Mouse (Mus musculus) erythroblast, adult 5-6 weeks (primary cell): Measurements from ENCODE around the gene Lrp8. TPM values are rescaled to one million over a fixed set of nuclear protein-coding genes. Genes with fewer than 3 reads are reported as not detected.

Experiments used
- ATAC-seq: replicated peaks from 2 replicates; pipeline ENCODE4 v1.8.0; 2016; ENCODE audit warnings: moderate number of reproducible peaks, mild to moderate bottlenecking, moderate TSS enrichment, inconsistent platforms; ENCODE audit not compliant: poor library complexity, low FRiP score, severe bottlenecking
- total RNA-seq, 2 experiments: library from RNA; stranded (forward) in 1 of 2; stranded (reverse) in 1 of 2; fragments of 150-400 nt in 1 of 2; fragments of 200-764, 138-1000 nt in 1 of 2; gene quantifications; 2 replicates each; pipeline versions ENCODE4 v1.2.3 to v1.2.4; 2015 to 2017; ENCODE audit warnings: low replicate concordance in 2 of 2

The Lrp8 gene
- 2.1 and 2.3 TPM in 2 replicates for total RNA-seq (2015; ENCODE audit: low replicate concordance)
- total RNA-seq (2017; ENCODE audit: low replicate concordance) = 4.7 and 6.0 TPM in 2 replicates

- no peak for ATAC-seq
These were observed at the start of gene Lrp8 for GRCm38 (mm10) chr4:107802185-107802449. Gene Lrp8, plus strand, starts transcription at chr4:107802261.

- no peak for ATAC-seq
These were observed 45.8 kb upstream of the Lrp8 start for GRCm38 (mm10) chr4:107756222-107756621.

GRCm38 (mm10) chr4:107757487-107758470 lies 44.3 kb upstream of the Lrp8 start:
- ATAC-seq = no peak

GRCm38 (mm10) chr4:107758938-107759337 lies 43.1 kb upstream of the Lrp8 start:
- ATAC-seq = no peak

GRCm38 (mm10) chr4:107763001-107763400 lies 39.1 kb upstream of the Lrp8 start:
- no peak for ATAC-seq

GRCm38 (mm10) chr4:107763598-107763997 lies 38.5 kb upstream of the Lrp8 start:
- no peak for ATAC-seq

GRCm38 (mm10) chr4:107765196-107765813 lies 36.8 kb upstream of the Lrp8 start:
- ATAC-seq = no peak

GRCm38 (mm10) chr4:107766182-107766581 lies 35.9 kb upstream of the Lrp8 start:
- ATAC-seq = no peak

GRCm38 (mm10) chr4:107772122-107772825 lies 29.8 kb upstream of the Lrp8 start:
- ATAC-seq = no peak

GRCm38 (mm10) chr4:107774868-107775267 lies 27.2 kb upstream of the Lrp8 start:
- ATAC-seq = no peak

- no peak for ATAC-seq
These were observed 26.4 kb upstream of the Lrp8 start for GRCm38 (mm10) chr4:107775672-107776071.

- ATAC-seq = no peak
These were observed 24.9 kb upstream of the Lrp8 start for GRCm38 (mm10) chr4:107776990-107777673.

- ATAC-seq = no peak
These were observed 18.5 kb upstream of the Lrp8 start for GRCm38 (mm10) chr4:107783541-107783940.

- no peak for ATAC-seq
These were observed 13.2 kb upstream of the Lrp8 start for GRCm38 (mm10) chr4:107788841-107789240.

- ATAC-seq = no peak
These were observed 1.3 kb upstream of the Lrp8 start for GRCm38 (mm10) chr4:107800801-107801200.

- 0 out of 2 replicates have a peak, but pooled peaks have one; percentile 22 for ATAC-seq
These were observed 486 bp upstream of the Lrp8 start for GRCm38 (mm10) chr4:107801366-107802184.

GRCm38 (mm10) chr4:107802450-107803331 lies 630 bp downstream of the Lrp8 start:
- no peak for ATAC-seq
